Mouse (Mus musculus): ENCODE data around the gene Saxo2. TPM values are rescaled to one million over a fixed set of nuclear protein-coding genes. Genes with fewer than 3 reads are reported as not detected.
A peak's percentile ranks its signal among the peaks of the same experiment; 100 is the strongest.

Saxo2 gene
- 28.9 and 37.7 TPM in 2 replicates for polyA plus RNA-seq (2015; fragmentation: Nextera tagmentation; extraction: Ambion mirVana)

DNA sequence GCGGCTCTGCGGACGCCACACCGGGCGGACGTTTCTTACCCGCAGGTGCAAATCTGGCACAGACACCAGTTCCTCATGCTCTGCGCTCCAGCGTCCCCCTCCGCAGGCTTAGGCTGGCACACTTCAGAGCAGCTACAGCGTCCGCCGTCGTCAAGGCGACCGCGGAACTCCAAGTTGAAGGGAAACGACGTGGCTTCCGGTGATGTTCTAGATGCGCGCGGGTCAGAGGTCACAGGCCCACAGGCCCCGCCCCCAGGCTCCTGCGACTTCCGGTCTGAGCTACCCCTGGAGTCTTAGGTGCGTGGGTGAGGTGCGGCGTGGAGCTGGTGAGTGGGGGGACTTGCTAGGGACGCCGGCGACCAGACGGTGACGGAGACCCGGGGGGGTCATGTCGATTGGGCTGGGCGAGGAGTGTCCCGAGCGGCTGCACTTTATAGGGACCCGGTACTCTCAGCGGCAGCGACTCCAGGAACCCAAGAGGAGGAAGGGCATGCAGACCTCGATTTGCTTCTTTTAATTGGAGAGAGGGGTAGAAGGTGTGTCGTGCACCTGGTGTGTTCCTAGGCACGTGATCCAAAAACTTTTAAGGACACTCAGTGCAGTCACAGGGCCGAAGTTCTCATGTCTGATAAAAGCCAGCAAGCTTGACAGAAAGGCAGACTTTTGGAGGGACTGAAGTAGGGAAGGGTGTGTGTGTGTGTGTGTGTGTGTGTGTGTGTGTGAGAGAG, at the start of gene Saxo2, which contains the start of gene Efl1:
Gene Saxo2, minus strand, starts transcription at position 176 of the 728 bp plus-strand sequence.
Gene Efl1, plus strand, starts transcription at position 262 of the 728 bp plus-strand sequence.
- Histone ChIP-seq H3K36me3 (0 out of 2 replicates have a peak, but pooled peaks cover 6% of the 10 kb centered on the region), H3K9ac (replicated peaks) (peak within 1 kb of the TSS; percentile 70), H3K27me3 (replicated peaks) (no peaks in the 10 kb centered on the region), H3K4me1 (peaks cover 26% of the 10 kb centered on the region), H3K27ac (replicated peaks) (peak within 1 kb of the TSS; percentile 6; the same call in 1 of the 2 replicates), H3K4me3 (replicated peaks) (peak within 1 kb of the TSS; percentile 81), H3K9me3 (replicated peaks) (no peaks in the 10 kb centered on the region), H3K4me2 (peak within 1 kb of the TSS; percentile 66)
- ATAC-seq (ENCODE audit: low FRiP score), result peak; percentile 98
- WGBS, result under 1% methylated on average over 46 of the region's 46 CpGs

DNA sequence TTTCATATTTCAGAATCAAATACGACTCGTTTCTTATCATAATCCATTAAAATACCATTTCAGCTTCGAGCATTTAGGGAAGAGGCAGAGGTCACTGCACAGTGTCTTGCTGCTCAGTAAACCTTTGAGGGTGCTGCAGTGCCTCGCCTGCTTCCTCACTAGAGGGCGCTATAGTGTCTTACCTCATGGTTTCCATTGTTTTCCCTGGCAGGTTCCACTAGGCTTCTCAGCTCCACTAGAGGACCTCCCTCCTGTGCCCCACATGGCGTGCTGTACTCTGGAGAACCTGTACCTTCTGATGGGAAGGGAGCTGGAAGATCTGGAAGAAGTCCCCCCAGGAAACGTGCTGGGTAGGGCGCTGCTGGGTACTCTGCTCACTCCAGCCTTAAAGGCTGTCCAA, 49.3 kb upstream of the Saxo2 start:
- ATAC-seq (ENCODE audit: low FRiP score), result no peak
- no peak overlapping the region for H3K27ac ChIP-seq (replicated peaks)
- H3K27me3 ChIP-seq (replicated peaks), result no peaks in the 10 kb centered on the region
- no peaks in the 10 kb centered on the region for H3K4me1 ChIP-seq
- H3K4me3 ChIP-seq (replicated peaks), result no peak overlapping the region
- peaks cover 43% of the 10 kb centered on the region for H3K36me3 ChIP-seq
- H3K9me3 ChIP-seq (replicated peaks), result no peaks in the 10 kb centered on the region
- 80% methylated on average over 8 of the region's 8 CpGs for WGBS
- H3K4me2 ChIP-seq, result no peak overlapping the region
- no peak overlapping the region for H3K9ac ChIP-seq (replicated peaks)

GRCm38 (mm10) chr7:82691021-82691738, 42.9 kb upstream of the Saxo2 start:
- H3K27me3 ChIP-seq (replicated peaks), result no peaks in the 10 kb centered on the region
- no peak overlapping the region for H3K9ac ChIP-seq (replicated peaks)
- no peak overlapping the region for H3K4me2 ChIP-seq
- H3K27ac ChIP-seq (replicated peaks), result no peak overlapping the region
- H3K4me3 ChIP-seq (replicated peaks), result no peak overlapping the region
- no peaks in the 10 kb centered on the region for H3K4me1 ChIP-seq
- peaks cover 51% of the 10 kb centered on the region for H3K36me3 ChIP-seq
- ATAC-seq (ENCODE audit: low FRiP score), result no peak
- H3K9me3 ChIP-seq (replicated peaks), result no peaks in the 10 kb centered on the region
- 87% methylated on average over 6 of the region's 6 CpGs for WGBS

DNA sequence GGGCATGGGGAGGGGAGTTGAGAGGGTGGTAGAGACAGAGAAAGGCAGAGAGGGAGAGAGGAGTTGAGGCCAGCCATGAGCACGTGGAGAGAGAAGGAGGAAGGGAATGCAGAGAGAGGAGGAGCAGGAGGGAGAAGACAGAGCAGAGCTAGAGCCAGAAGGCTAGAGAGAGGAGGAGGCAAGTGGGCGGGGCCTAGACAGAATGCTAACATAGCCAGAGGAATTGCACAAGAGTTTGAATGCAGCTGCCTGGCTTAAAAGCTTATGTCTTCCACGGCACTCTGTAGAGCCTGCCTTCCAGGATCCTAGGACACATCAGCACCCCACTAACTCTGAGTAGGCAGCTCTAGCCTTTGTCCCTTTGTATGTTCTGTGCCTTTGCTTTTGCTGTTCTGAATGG, 40.4 kb upstream of the Saxo2 start:
- no peaks in the 10 kb centered on the region for H3K27me3 ChIP-seq (replicated peaks)
- no peak overlapping the region for H3K4me2 ChIP-seq
- WGBS, result 44% methylated on average over 3 of the region's 3 CpGs
- H3K36me3 ChIP-seq, result peaks cover 48% of the 10 kb centered on the region
- no peak overlapping the region for H3K27ac ChIP-seq (replicated peaks)
- H3K9me3 ChIP-seq (replicated peaks), result no peaks in the 10 kb centered on the region
- ATAC-seq (ENCODE audit: low FRiP score), result peak; percentile 61; the same call in 1 of the 2 replicates
- H3K9ac ChIP-seq (replicated peaks), result no peak overlapping the region
- no peak overlapping the region for H3K4me3 ChIP-seq (replicated peaks)
- H3K4me1 ChIP-seq, result no peaks in the 10 kb centered on the region

- ATAC-seq (ENCODE audit: low FRiP score), result no peak
- 95% methylated on average over 5 of the region's 5 CpGs for WGBS
- Histone ChIP-seq H3K27me3 (replicated peaks) (no peaks in the 10 kb centered on the region), H3K27ac (replicated peaks) (no peak overlapping the region), H3K4me1 (no peaks in the 10 kb centered on the region), H3K9me3 (replicated peaks) (no peaks in the 10 kb centered on the region), H3K4me3 (replicated peaks) (no peak overlapping the region), H3K36me3 (peaks cover 27% of the 10 kb centered on the region), H3K4me2 (no peak overlapping the region), H3K9ac (replicated peaks) (no peak overlapping the region)
Observed at GRCm38 (mm10) chr7:82679901-82680300, 31.6 kb upstream of the Saxo2 start.

- WGBS, result 88% methylated on average over 6 of the region's 6 CpGs
- Histone ChIP-seq H3K4me3 (replicated peaks) (no peak overlapping the region), H3K27ac (replicated peaks) (no peak overlapping the region), H3K4me1 (no peaks in the 10 kb centered on the region), H3K27me3 (replicated peaks) (no peaks in the 10 kb centered on the region), H3K9me3 (replicated peaks) (no peaks in the 10 kb centered on the region), H3K36me3 (peaks cover 31% of the 10 kb centered on the region), H3K9ac (replicated peaks) (no peak overlapping the region), H3K4me2 (no peak overlapping the region)
- ATAC-seq (ENCODE audit: low FRiP score), result no peak; the same call in 1 of the 2 replicates
Observed at GRCm38 (mm10) chr7:82676834-82677233, 28.5 kb upstream of the Saxo2 start.

DNA sequence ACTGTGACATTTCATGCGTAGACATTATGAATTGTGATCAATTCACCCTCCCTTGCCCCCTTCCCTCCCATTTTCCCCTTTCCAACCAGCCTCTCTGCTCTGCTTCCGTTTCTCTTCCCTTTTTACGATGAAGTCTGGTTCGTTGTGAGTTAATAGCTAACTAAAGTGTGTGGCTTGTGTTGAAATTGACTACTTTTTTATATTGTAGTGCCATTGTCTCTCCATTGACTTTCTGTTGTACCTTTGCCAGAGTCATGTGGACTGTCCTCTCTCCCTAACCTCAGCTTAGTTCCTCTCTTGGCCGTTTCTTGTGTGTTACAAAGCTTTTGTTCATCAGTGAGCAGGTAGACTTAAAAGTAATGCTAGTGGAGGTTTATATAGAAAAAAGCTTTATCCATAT, 27.7 kb upstream of the Saxo2 start:
- Histone ChIP-seq H3K27me3 (replicated peaks) (no peaks in the 10 kb centered on the region), H3K9ac (replicated peaks) (no peak overlapping the region), H3K4me3 (replicated peaks) (no peak overlapping the region), H3K36me3 (peaks cover 31% of the 10 kb centered on the region), H3K9me3 (replicated peaks) (no peaks in the 10 kb centered on the region), H3K27ac (replicated peaks) (no peak overlapping the region), H3K4me2 (no peak overlapping the region), H3K4me1 (no peaks in the 10 kb centered on the region)
- 61% methylated on average over 5 of the region's 5 CpGs for WGBS
- no peak for ATAC-seq (ENCODE audit: low FRiP score)

- no peak for ATAC-seq (ENCODE audit: low FRiP score)
- Histone ChIP-seq H3K36me3 (peaks cover 49% of the 10 kb centered on the region), H3K4me2 (no peak overlapping the region), H3K27ac (replicated peaks) (no peak overlapping the region), H3K4me3 (replicated peaks) (no peak overlapping the region), H3K4me1 (no peaks in the 10 kb centered on the region), H3K9me3 (replicated peaks) (no peaks in the 10 kb centered on the region), H3K27me3 (replicated peaks) (no peaks in the 10 kb centered on the region), H3K9ac (replicated peaks) (no peak overlapping the region)
- 87% methylated on average over 3 of the region's 3 CpGs for WGBS
Observed at GRCm38 (mm10) chr7:82664604-82665003, 16.3 kb upstream of the Saxo2 start.

GRCm38 (mm10) chr7:82649081-82649445, 735 bp upstream of the Saxo2 start:
- H3K36me3 ChIP-seq, result 0 out of 2 replicates have a peak, but pooled peaks cover 6% of the 10 kb centered on the region
- H3K4me2 ChIP-seq, result peak overlapping the region; percentile 66
- H3K4me1 ChIP-seq, result peaks cover 26% of the 10 kb centered on the region
- H3K9me3 ChIP-seq (replicated peaks), result no peaks in the 10 kb centered on the region
- H3K27ac ChIP-seq (replicated peaks), result no peak overlapping the region
- no peaks in the 10 kb centered on the region for H3K27me3 ChIP-seq (replicated peaks)
- ATAC-seq (ENCODE audit: low FRiP score), result no peak; the same call in 1 of the 2 replicates
- H3K9ac ChIP-seq (replicated peaks), result peak overlapping the region; percentile 70
- WGBS, result 18% methylated on average over 6 of the region's 6 CpGs
- peak overlapping the region; percentile 81 for H3K4me3 ChIP-seq (replicated peaks)

DNA sequence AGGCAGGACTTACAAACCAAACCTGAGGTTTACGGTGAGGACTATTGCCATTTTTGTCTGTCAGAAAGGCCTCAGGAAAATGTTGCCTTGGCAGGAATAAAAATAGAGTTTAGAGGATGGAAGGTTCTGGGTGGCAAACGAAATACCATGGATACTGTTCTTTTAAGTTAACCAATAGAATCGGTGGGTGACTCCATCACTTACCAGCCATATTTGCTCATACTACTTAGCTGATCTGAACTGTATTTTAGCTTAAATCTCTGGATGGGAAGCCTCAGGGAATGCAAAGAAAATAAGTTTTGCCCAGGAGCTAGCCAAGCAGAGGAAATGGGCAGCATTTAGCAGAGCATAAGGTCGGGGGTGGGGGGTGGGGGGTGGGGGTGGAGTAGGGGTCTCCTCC, 419 bp downstream of the Saxo2 start:
- 34% methylated on average over 4 of the region's 4 CpGs for WGBS
- H3K27ac ChIP-seq (replicated peaks), result no peak overlapping the region

DNA sequence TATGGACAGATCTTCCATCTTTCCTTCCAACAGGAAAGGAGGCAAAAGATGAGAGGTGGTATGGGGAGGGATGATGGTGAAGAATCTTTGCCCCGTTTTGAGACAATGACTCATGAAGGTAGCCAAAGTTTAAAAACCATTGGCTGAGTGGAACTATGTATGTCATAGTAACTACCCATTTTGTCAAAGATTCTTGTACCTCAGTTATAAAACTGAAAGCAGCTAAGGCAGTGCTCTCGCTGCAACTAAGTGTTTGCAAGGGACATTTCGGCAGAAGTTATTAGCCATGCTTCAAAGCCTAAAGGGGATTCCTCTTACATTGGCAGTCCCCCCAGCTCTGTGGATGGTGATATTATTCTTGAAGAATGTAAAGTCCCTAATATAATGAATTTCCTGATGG, 1.1 kb downstream of the Saxo2 start:
- H3K4me2 ChIP-seq, result no peak overlapping the region; the same call in 1 of the 2 replicates
- H3K9me3 ChIP-seq (replicated peaks), result no peaks in the 10 kb centered on the region
- H3K27me3 ChIP-seq (replicated peaks), result no peaks in the 10 kb centered on the region
- peaks cover 26% of the 10 kb centered on the region for H3K4me1 ChIP-seq
- H3K36me3 ChIP-seq, result 0 out of 2 replicates have a peak, but pooled peaks cover 5% of the 10 kb centered on the region
- no peak overlapping the region for H3K9ac ChIP-seq (replicated peaks)
- H3K4me3 ChIP-seq (replicated peaks), result no peak overlapping the region
- H3K27ac ChIP-seq (replicated peaks), result no peak overlapping the region
- no peak for ATAC-seq (ENCODE audit: low FRiP score)
- 91% methylated on average over 3 of the region's 3 CpGs for WGBS

More for the DNA sequence above, 419 bp downstream of the Saxo2 start:
- Histone ChIP-seq H3K9ac (replicated peaks) (peak overlapping the region; percentile 70), H3K4me3 (replicated peaks) (peak overlapping the region; percentile 81), H3K4me2 (peak overlapping the region; percentile 66), H3K4me1 (peaks cover 26% of the 10 kb centered on the region), H3K36me3 (0 out of 2 replicates have a peak, but pooled peaks cover 6% of the 10 kb centered on the region), H3K9me3 (replicated peaks) (no peaks in the 10 kb centered on the region), H3K27me3 (replicated peaks) (no peaks in the 10 kb centered on the region)
- no peak; the same call in 1 of the 2 replicates for ATAC-seq (ENCODE audit: low FRiP score)

- H3K4me3 ChIP-seq (replicated peaks), result no peak overlapping the region
- H3K9me3 ChIP-seq (replicated peaks), result no peaks in the 10 kb centered on the region
- no peaks in the 10 kb centered on the region for H3K36me3 ChIP-seq
- no peak overlapping the region for H3K9ac ChIP-seq (replicated peaks)
- no peak for ATAC-seq (ENCODE audit: low FRiP score)
- no peak overlapping the region for H3K27ac ChIP-seq (replicated peaks)
- H3K4me1 ChIP-seq, result no peaks in the 10 kb centered on the region
- WGBS, result 22% methylated on average over 7 of the region's 7 CpGs
- H3K27me3 ChIP-seq (replicated peaks), result no peaks in the 10 kb centered on the region
- H3K4me2 ChIP-seq, result no peak overlapping the region
Observed at GRCm38 (mm10) chr7:82625342-82625741, 23.0 kb downstream of the Saxo2 start.

Data from neural tube, embryonic 15.5 days (tissue).